Mouse (Mus musculus) layer of hippocampus, adult 18-20 months (tissue): ENCODE data around the gene Cd244a. TPM values are rescaled to one million over a fixed set of nuclear protein-coding genes. Genes with fewer than 3 reads are reported as not detected.
A peak's percentile ranks its signal among the peaks of the same experiment; 100 is the strongest.

ENCODE experiments used
- DNase-seq, 2 experiments: peaks; one replicate each; pipeline ENCODE4 v3.0.0; 2022; ENCODE audit warnings: low spot score in 2 of 2
- long read RNA-seq: library from polyadenylated mRNA; stranded (forward); transcript quantifications from one replicate; pipeline ENCODE4 v2.0.0, GENCODE M21; 2021
- total RNA-seq, 2 experiments: library from RNA; stranded (reverse); gene quantifications; 2 replicates each; pipeline ENCODE4 v1.2.3; 2021

Cd244a gene
- not detected for total RNA-seq
- long read RNA-seq = 0 reads

GRCm38 (mm10) chr1:171558898-171559297, at the start of gene Cd244a:
Cd244a (plus strand) TSS chr1:171559193.
- no peak for DNase-seq

DNA sequence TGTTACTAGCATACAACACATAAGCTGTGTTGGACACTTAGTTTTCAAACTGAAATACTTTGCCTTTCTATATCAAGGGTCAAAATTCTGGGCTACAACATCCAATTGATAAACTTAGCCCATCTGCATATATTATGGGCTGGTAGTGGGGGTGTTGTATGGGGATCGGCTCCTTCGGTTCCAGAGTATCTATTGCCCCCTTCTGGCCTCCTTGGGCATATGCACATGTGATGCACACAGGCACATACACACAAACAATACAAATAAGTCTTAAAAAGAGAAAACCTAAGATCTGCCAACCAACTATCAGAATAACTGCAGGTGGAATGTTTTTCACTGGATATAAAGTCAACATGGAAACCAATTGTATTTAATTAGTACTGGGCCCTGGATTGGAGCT, 45.8 kb upstream of the Cd244a start:
- DNase-seq = no peak

GRCm38 (mm10) chr1:171513760-171514159, 45.2 kb upstream of the Cd244a start:
- DNase-seq = no peak

DNA sequence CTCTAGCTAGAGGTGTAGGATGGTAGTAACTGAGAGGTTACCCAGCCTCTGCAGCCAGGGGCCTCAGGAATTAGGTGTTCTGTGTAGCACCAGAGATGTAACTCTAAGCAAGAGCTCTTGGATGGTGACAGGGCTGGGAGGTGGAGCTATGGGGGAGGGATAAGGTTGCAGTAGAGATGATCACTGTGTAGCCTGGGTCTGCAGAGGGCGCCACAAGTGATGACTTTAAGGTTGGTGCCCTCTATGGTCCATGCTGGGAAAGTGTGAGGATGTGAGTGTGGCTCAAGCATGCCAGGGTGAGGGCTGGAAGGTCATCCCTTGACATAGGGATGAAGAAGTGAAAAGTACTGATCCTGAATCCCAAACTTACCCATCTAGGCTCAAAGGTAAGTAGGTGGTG, 44.0 kb upstream of the Cd244a start:
- DNase-seq = no peak

DNA sequence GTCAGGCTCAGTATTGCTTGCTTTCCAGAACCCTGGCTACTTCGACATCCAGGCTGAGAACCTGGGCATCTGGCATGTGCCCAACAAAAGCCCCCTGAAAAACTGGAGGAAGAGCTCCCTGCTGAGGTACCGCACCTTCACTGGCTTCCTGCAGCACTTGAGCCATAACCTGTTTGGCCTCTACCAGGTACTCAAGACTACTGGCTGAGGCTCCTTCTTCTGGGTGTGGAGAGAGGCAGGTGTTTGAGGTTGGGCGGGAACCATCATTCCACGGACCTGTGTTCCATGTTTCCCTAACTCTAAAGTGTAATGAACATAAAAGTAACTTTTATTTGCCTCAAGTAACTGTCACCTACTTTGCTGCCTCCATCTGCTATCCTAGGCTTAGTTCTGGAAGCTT, 43.4 kb upstream of the Cd244a start:
- DNase-seq = no peak

DNA sequence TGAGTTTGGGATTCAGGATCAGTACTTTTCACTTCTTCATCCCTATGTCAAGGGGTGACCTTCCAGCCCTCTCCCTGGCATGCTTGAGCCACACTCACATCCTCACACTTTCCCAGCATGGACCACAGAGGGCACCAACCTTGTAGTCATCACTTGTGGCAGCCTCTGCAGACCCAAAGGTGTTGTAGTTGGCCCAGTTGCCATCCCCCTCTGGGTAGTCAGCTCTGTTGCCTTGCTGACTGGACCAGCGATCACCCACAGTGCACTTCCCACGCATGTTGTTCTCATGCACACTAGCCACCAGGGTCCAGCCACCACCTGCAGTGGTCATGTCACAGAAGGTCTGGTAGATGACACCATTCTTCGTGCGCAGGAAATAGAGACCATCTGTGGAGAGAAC, 27.6 kb upstream of the Cd244a start:
- no peak for DNase-seq

DNA sequence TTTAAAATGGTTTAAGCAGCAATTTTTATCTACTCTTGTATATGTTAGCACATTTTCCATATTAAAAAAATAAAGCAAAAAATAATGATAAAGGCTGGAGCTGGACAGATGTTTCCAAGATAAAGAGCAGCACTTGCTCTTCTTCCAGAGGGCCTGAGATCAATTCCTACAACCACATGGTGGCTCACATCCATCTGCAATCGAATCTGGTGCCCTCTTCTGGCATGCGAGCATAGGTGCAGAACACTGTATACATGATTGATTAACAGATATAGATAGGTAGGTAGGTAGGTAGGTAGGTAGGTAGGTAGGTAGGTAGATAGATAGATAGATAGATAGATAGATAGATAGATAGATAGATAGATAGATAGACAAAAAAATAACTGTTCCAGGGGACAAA, 26.2 kb upstream of the Cd244a start:
- DNase-seq = no peak

DNA sequence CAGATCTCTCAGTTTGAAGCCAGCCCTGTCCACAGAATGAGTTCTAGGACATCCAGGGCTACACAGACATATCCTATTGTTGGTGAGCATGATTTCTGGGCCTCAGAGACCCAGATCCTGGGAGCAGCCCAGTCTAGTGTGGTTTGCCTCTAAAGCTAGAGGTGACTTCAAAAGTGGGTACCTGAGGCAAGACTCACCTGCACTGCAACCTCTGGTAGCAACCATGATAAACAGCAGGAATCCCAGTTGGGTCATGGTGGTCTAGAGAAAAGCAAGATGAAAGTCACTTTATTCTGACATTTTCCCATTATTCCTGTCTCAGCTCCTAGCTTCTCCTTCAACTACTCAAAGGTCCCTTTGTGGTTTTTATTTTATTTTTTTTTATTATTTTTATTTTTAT, 24.4 kb upstream of the Cd244a start:
- no peak for DNase-seq

DNA sequence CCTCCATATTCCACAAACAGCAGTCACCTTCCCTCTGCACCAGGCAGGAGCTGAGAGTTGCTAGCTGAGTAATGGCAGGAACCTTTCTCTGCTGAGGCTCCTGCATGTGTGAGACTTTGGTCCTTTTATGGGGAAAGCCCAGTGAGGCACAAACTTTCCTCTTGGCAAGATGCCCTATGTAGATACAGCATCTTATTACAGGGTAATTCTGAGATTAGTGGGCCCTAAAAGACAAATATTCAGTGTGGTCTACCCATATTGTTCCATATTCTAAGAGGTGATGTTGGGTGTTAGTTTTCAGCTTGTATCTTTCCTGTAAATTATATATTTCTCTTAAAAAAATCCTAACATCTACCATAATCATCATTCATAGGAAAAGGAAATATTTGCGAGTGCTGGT, 23.8 kb upstream of the Cd244a start, which contains the start of gene Itln1:
Itln1 (minus strand) TSS at position 101 of the 400 bp plus-strand sequence.
- no peak for DNase-seq

GRCm38 (mm10) chr1:171540694-171541093, 18.3 kb upstream of the Cd244a start:
- DNase-seq = no peak

- no peak for DNase-seq
Measured at GRCm38 (mm10) chr1:171551326-171551725, 7.7 kb upstream of the Cd244a start.

- no peak for DNase-seq
Measured at GRCm38 (mm10) chr1:171552230-171552629, 6.8 kb upstream of the Cd244a start.

DNA sequence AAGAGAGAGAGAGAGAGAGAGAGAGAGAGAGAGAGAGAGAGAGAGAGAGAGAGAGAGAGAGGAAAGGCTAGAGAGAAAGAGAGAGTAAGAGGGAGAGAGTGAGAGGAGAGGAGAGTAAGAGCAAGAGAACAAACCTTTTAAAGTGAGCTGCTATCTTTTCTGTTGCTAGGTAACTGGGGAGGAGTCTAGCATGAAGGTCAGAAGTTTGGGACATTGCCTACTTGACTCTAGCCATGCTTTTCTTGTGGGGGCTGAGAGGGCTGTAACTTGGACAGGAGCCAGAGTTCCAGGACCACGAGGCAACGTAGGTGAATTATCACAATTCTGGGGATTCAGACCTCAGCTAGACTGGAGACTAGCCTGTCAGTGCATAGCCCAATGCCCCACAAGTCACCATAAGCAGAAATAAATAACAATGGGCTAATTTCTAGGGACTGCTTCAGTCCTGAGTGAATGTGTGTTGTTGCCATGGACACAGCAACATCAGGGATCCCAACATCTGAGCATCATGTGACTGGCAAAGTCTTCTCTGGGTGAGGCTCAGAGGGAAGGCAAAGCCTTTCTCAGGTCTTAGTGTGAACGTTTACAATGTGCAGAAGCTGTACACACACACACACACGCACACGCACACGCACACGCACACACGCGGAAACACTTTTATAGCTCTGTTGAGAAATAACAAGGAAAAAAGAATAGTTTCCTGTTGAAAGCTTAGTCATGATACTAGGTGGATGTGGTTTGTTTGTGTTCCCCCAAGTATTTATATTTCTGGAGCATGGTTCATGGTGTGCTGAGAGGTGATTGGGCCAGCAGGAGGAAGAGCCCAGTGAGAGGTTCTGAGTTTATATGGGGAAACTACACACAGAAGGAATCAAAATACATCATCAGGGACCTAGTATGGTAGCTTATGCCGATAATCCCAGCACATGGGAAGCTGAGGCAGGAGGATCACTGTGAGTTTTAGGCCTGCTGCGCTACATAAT, 5.3 kb upstream of the Cd244a start:
- DNase-seq = no peak

DNA sequence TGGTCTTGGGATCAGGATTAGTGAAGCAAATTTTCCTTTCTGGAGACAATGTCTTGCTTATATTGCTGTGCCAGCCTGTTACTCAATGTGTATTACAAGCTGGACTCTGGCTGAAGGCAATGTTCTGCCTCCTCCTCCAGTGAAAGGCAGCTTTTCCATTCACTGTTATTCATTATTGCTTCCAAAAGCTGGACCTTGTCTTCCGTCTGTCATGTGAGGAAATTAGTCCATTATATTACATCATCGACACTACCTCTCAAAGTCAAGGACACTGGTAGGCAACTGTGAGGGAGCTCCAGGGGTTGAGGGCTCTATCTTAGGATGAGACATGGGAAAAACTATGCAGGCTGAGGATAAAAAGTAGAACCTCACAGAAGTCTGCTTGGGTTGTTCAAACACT, 2.6 kb upstream of the Cd244a start:
- no peak for DNase-seq

DNA sequence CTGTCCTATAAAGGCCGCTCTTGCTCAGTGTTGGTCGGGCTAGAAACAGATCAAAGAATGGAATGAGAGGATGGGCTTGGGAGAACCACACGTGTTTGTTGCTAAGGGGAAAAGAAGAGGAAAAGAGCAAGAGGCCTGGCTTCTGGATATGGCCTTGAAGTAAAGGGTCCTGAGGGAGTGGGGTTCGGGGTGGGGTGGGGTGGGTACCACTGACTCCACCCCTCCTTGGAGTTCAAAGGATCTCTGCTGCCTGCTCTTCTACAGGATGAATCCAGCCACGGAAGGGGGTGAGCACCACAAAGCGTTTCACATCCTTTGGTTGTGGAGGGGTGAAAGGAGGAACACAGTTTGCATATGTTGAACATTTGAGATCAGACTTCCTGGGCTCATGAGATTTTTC, 586 bp upstream of the Cd244a start:
- no peak for DNase-seq

DNA sequence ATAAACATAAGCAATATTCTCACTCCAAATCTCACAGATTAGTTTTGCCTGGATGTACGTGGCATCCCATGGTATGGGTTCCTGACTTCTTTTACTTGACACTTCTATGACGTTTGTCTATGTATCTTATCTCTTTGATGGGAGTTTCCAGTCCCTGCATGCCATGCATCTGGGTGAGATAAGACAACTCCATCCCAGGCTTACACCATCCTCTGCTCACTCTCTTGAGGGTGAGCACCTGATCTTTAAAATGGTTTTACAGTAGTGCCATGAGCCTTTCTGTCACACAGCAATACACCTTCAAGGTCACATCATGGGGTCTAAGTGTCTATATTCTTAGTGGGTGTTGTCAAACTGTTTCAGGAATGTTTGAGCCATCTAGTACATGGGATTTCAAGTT, 1.3 kb downstream of the Cd244a start:
- DNase-seq = no peak

DNA sequence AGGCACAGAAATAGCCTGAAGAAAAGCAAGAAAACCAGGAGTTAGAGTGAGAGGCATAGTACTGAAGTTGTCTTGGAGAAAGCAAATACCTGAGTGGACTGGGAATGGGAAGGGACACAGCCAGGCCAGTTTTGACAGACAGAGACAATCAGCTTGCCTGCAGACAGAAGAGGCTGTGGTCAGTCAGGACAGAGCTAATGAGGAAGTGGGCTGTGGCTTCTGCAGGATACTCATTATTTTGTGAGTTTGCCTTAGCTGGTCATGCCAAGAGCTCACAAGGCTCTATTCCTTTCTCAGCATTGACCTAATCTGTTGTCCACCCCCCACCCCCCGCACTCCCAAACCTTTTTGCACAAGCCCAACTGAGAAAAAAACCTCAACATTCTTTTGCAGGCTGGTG, 2.2 kb downstream of the Cd244a start:
- no peak for DNase-seq

DNA sequence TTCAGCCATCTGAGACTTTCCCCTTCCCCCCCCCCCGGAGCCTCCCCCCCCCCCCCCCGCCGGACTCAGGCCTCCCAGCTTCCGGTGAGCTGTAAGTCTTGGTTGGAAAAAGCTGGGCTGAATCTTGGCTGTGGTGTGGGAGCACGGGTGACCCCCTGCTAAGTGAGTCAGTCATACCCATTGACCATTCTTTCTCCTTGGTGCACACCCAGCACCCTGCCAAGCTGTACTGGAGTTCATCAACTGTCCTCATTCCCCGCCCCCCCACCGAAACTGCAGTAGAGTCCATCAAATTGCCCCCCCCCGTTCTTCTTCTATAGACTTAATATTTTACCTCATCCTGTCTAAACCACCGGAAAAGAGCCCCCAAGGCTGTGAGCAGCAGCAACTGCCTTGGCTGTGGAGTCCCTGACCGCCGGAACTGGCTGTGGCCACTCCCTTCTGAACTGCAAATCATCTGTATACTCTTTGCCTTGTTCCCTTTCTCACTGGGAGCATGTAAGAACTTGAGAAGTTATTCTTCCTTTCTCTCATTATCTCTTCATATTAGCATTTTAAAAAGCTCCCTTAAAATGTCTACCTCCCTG, 2.7 kb downstream of the Cd244a start:
- DNase-seq = no peak

DNA sequence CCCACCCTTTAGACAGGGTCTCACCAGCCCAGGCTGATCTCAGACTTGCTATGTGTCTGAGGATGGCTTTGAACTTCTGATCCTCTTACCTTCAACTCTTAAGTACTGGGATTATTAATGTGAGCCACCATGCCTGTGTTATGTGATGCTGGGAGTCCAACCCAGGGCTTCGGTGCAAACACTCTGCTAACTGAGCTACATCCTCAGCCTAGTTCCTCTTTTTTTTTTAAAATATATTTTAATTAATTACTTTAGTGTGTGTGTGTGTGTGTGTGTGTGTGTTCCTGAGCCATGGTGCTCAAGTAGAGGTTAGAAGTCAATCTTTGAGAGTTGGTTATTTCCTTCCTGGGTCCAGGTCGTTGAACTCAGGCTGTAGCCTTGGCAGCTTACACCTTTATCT, 4.0 kb downstream of the Cd244a start:
- DNase-seq = no peak

- DNase-seq = no peak
Measured at GRCm38 (mm10) chr1:171564247-171564646, 5.3 kb downstream of the Cd244a start.

GRCm38 (mm10) chr1:171565888-171566287, 6.9 kb downstream of the Cd244a start:
- no peak for DNase-seq

DNA sequence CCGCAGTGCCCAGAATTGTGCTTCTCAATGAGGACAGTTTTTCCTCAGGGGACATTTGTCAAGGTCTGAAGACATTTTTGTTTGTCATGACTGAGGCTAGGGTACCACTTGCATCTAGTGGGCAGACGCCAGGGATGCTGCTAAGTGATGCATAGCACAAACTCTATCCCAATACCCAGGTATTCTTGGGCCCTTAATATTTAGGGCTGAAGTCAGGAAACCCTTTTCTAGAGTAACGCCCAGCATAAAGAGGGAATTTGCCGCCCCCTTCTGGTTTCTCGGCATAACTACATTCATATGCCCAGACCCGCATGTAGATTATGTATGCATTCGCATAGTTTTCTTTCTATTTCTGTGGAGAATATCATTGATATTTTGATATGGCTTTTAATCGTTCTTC, 7.8 kb downstream of the Cd244a start:
- DNase-seq = peak in 1 of 2 experiments; percentile 41

DNA sequence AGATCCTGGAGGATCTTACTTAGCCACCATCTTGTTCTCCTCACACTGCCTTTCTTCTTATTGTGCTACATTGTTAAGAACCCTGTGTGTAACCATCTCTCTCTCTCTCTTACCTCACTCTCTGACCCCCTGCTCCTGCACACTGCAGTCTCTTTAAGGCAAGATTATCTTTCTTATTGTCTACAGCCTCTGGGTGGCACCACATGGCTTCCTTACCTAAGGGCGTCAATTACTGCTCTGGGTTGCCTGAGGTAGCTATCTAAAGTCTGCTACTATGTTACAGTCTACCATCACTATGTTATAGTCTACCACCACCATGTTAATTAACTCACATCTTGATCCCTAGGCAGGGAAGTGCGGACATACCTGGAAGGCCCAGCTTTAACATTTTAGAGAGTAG, 9.4 kb downstream of the Cd244a start:
- DNase-seq = peak in 1 of 2 experiments; percentile 11
